Mouse (Mus musculus) hindbrain, embryonic 16.5 days (tissue): ENCODE results near the gene AC131692.1. TPM values are rescaled to one million over a fixed set of nuclear protein-coding genes. Genes with fewer than 3 reads are reported as not detected.

Experiments
- ATAC-seq: fragments of 200-750 bp; cut with Nextera tagmentation; 2 replicates; pipeline ENCODE4 v1.8.0; 2017; ENCODE audit warnings: moderate TSS enrichment, moderate library complexity
- H3K27ac ChIP-seq: fragments of 300-500 bp; sonication (generic); 2 replicates; pipeline ENCODE4 v1.5.1; 2014; ENCODE audit warnings: low read depth, mild to moderate bottlenecking, control low read depth, low read length, moderate library complexity
- H3K27me3 ChIP-seq: fragments of 300-500 bp; sonication (generic); replicated peaks from 2 replicates; pipeline ENCODE4 v1.6.1; 2014; ENCODE audit warnings: low read length; ENCODE audit not compliant: control insufficient read depth, insufficient read depth
- H3K36me3 ChIP-seq: fragments of 300-500 bp; sonication (generic); 2 replicates; pipeline ENCODE4 v1.6.1; 2014; ENCODE audit warnings: mild to moderate bottlenecking, low read length, moderate library complexity, mixed read lengths; ENCODE audit not compliant: control insufficient read depth, insufficient read depth
- H3K4me1 ChIP-seq: fragments of 300-500 bp; sonication (generic); 2 replicates; pipeline ENCODE4 v1.6.1; 2014; ENCODE audit warnings: low read depth, low read length; ENCODE audit not compliant: control insufficient read depth, insufficient read depth
- H3K4me2 ChIP-seq: fragments of 300-500 bp; sonication (generic); 2 replicates; pipeline ENCODE4 v1.6.1; 2014; ENCODE audit warnings: mild to moderate bottlenecking, low read length, control low read depth, moderate library complexity
- H3K4me3 ChIP-seq: fragments of 300-500 bp; sonication (generic); 2 replicates; pipeline ENCODE4 v1.5.1; 2014; ENCODE audit warnings: mild to moderate bottlenecking, low read length, control low read depth, moderate library complexity
- H3K9ac ChIP-seq: fragments of 300-500 bp; sonication (generic); 2 replicates; pipeline ENCODE4 v1.6.1; 2014; ENCODE audit warnings: low read depth, mild to moderate bottlenecking, control low read depth, low read length, moderate library complexity
- H3K9me3 ChIP-seq: fragments of 300-500 bp; sonication (generic); 2 replicates; pipeline ENCODE4 v1.6.1; 2014; ENCODE audit warnings: mild to moderate bottlenecking, low read length, moderate library complexity; ENCODE audit not compliant: control insufficient read depth
- WGBS: fragments of 180-500 bp; shearing (Covaris S2); extraction: QIAGEN DNeasy Blood & Tissue Kit; methylation state at CpG from one replicate; pipeline ENCODE4 v1.1.7; 2014; 5-methylcytosine and 5-hydroxymethylcytosine counted together
- microRNA-seq: library from miRNA; unstranded; fragments of <30 nt; microRNA quantifications from one replicate; pipeline ENCODE4, GENCODE M21; 2017
- polyA plus RNA-seq: library from polyadenylated mRNA; unstranded; fragments of >200 nt; fragmentation: Nextera tagmentation; extraction: Ambion mirVana; gene quantifications from 2 replicates; pipeline ENCODE4 v1.2.1, GENCODE M21; 2015

Gene AC131692.1
- polyA plus RNA-seq, 1 experiment from 2014 or later: not detected

DNA sequence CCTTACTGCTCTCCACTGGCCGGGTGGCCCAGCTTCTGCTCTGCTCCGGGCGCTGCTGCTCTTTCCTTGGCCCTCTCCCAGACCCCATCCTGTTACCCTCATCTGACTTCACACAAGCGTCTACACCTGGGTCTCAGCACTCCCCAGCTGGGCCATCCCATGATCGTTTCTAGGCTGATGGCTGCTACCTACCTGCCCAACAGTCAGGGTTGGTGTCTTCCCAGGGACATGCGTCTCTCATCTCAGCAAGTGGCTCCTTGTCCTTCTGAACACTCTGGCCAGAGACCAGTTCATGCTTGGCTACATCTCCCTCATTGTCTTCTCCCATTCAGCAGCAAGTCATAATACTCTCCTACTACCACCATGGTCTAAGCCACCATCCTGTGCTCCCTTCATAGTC lies 45.5 kb downstream of the AC131692.1 start:
- 90% methylated on average over 6 of the region's 6 CpGs for WGBS
- no peak for ATAC-seq
- Histone ChIP-seq H3K27me3 (no peaks in the 10 kb centered on the region), H3K4me1 (peaks cover 11% of the 10 kb centered on the region), H3K9ac (peak overlapping the region; percentile 71), H3K36me3 (peaks cover 8% of the 10 kb centered on the region), H3K4me3 (peak overlapping the region; percentile 53), H3K4me2 (peak overlapping the region; percentile 69), H3K9me3 (no peaks in the 10 kb centered on the region), H3K27ac (no peak overlapping the region)

DNA sequence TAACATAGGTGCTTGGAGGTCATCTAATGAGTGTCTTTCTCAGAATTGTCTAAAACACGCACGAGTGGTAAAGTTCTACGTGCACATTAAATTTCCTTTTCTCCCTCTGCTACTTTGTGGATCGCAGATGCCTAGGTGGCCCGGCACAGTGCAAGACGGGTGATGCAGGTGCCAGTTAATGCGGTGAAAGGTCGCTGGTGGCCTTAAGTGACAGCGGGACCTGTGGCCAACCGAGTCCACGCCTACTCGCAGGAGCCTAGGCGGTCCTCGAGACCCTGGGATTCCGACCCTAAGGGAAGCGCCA lies 46.1 kb downstream of the AC131692.1 start:
- H3K27me3 ChIP-seq: no peaks in the 10 kb centered on the region
- 6% methylated on average over 16 of the region's 16 CpGs for WGBS
- ATAC-seq: no peak
- H3K9me3 ChIP-seq: no peaks in the 10 kb centered on the region
- H3K4me1 ChIP-seq: peaks cover 11% of the 10 kb centered on the region
- peak overlapping the region; percentile 69 for H3K4me2 ChIP-seq
- peaks cover 7% of the 10 kb centered on the region for H3K36me3 ChIP-seq
- H3K27ac ChIP-seq: peak overlapping the region; percentile 94
- peak overlapping the region; percentile 71 for H3K9ac ChIP-seq
- H3K4me3 ChIP-seq: peak overlapping the region; percentile 53

DNA sequence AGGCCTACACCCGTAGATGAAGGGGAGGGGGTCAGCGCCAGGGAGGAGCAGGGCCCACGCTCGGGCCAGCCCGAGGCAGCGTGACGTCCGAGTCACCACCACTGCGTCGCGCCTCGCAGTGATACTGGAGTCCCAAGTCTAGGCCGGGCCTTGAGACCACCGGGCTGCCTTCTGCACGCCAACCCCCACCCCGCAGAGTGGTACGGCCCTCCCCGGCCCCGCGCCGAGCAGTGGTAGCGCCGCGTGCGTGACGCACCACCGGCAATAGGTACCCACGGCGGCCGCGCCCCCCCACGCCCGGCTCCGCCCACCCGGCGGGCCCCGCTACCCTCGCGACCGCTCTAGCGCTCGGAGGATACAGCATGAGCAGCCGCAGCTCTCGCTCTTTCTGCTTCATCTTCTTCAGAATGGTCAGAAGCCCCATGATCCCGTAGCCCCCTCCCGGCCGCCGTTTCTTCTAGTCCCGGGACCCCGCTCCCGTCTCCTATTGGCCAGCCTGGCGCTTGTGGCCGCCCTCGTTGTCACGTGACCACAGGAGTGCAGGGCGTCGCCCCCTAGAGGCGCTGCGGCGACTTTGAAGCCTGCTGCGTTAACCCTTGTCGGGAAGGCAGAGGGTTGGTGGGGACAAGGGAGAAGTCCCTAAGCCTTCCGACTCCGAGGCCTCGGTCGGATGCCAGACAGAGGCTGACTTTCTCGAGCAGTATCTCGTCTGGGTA lies 46.6 kb downstream of the AC131692.1 start, which contains the start of gene Batf2:
Gene Batf2, plus strand, starts transcription at position 306 of the 716 bp plus-strand sequence.
- H3K9ac ChIP-seq: peak within 1 kb of the TSS; percentile 71
- WGBS: under 1% methylated on average over 55 of the region's 68 CpGs
- H3K4me2 ChIP-seq: peak within 1 kb of the TSS; percentile 69

DNA sequence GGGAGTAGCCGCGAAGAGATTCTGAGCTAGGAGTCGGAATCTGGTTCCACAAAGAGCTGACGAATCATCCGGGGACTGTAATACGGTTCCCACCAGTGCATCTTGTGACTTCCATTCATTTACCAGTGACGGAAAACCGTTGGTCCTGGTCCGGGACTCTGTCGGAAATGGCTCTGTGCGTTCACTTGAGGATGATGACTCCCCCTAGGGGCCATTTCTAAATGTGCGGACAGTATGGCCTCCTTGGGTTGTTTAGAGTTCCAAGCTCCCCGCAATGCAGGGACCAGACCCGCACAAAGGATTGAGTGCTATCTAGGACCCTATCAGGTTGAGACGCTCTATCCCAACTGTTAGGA lies 47.2 kb downstream of the AC131692.1 start, which contains the start of gene Arl2:
Gene Arl2, minus strand, starts transcription at position 155 of the 356 bp plus-strand sequence.
- H3K4me3 ChIP-seq: peak within 1 kb of the TSS; percentile 53
- H3K27ac ChIP-seq: peak within 1 kb of the TSS; percentile 94
- H3K4me1 ChIP-seq: peaks cover 11% of the 10 kb centered on the region
- no peaks in the 10 kb centered on the region for H3K9me3 ChIP-seq
- 0% methylated on average over 15 of the region's 15 CpGs for WGBS
- H3K27me3 ChIP-seq: no peaks in the 10 kb centered on the region
- no peaks in the 10 kb centered on the region for H3K36me3 ChIP-seq
- peak; percentile 80 for ATAC-seq
- H3K9ac ChIP-seq: peak within 1 kb of the TSS; percentile 71
- H3K4me2 ChIP-seq: peak within 1 kb of the TSS; percentile 69

More for the DNA sequence above, 46.6 kb downstream of the AC131692.1 start, which contains the start of gene Batf2:
- H3K9me3 ChIP-seq: no peaks in the 10 kb centered on the region
- peak within 1 kb of the TSS; percentile 53 for H3K4me3 ChIP-seq
- ATAC-seq: peak; percentile 94
- peaks cover 2% of the 10 kb centered on the region; the same call in 1 of the 2 replicates for H3K36me3 ChIP-seq
- H3K4me1 ChIP-seq: peaks cover 11% of the 10 kb centered on the region
- peak within 1 kb of the TSS; percentile 94 for H3K27ac ChIP-seq
- H3K27me3 ChIP-seq: no peaks in the 10 kb centered on the region

DNA sequence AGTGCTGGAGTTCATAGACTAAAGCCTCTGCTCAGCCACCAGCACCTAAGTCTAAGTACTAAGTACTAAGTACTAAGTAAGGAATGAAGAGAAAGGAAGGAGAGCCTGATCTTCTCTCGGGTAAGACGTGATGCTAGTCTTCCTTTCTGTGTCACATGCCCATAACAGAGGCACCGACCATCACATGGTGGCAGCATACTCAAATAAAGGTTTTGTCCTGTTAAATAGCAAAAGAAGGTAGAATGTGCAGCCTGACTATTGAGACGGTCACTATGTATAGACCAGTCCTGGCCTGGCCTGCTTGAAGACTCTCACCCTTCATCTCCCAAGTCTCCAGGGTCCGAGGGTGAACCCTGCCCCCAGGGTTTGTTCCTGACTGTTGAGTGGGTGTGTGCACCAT lies 50.6 kb downstream of the AC131692.1 start:
- ATAC-seq: no peak
- H3K4me3 ChIP-seq: no peak overlapping the region
- H3K9ac ChIP-seq: no peak overlapping the region
- H3K27ac ChIP-seq: no peak overlapping the region
- H3K27me3 ChIP-seq: no peaks in the 10 kb centered on the region
- no peaks in the 10 kb centered on the region for H3K36me3 ChIP-seq
- no peak overlapping the region for H3K4me2 ChIP-seq
- 80% methylated on average over 5 of the region's 5 CpGs for WGBS
- H3K9me3 ChIP-seq: no peaks in the 10 kb centered on the region
- H3K4me1 ChIP-seq: peaks cover 6% of the 10 kb centered on the region

Small RNAs within 50 kb of the gene (microRNA-seq; reads per million reads assigned to microRNA genes)
- not detected for gene Mir6988

Other genes with a start within 250 kb of the AC131692.1 start
- 18.1 and 20.1 TPM in 2 replicates for gene Frmd8, start 219.1 kb upstream of the AC131692.1 start, polyA plus RNA-seq
- gene Slc25a45, start 216.6 kb upstream of the AC131692.1 start, polyA plus RNA-seq: 2.2 and 2.6 TPM in 2 replicates
- 10.0 and 10.2 TPM in 2 replicates for gene Tigd3, start 200.3 kb upstream of the AC131692.1 start, polyA plus RNA-seq
- gene Dpf2, start 181.4 kb upstream of the AC131692.1 start, polyA plus RNA-seq: 94.0 and 117 TPM in 2 replicates
- gene Cdc42ep2, start 169.6 kb upstream of the AC131692.1 start, polyA plus RNA-seq: 22.2 and 23.4 TPM in 2 replicates
- 22.4 and 26.6 TPM in 2 replicates for gene Pola2, start 130.2 kb upstream of the AC131692.1 start, polyA plus RNA-seq
- gene Slc22a20, start 108.3 kb upstream of the AC131692.1 start, polyA plus RNA-seq: not detected in 2 replicates
- 5.2 and 5.6 TPM in 2 replicates for gene Capn1, start 78.5 kb upstream of the AC131692.1 start, polyA plus RNA-seq
- gene Syvn1, start 47.8 kb upstream of the AC131692.1 start, polyA plus RNA-seq: 29.0 and 38.4 TPM in 2 replicates
- 62.4 and 68.8 TPM in 2 replicates for gene Mrpl49, start 36.6 kb upstream of the AC131692.1 start, polyA plus RNA-seq
- gene Fau, start 36.6 kb upstream of the AC131692.1 start, polyA plus RNA-seq: 471 and 479 TPM in 2 replicates
- gene Znhit2, start 33.2 kb upstream of the AC131692.1 start, polyA plus RNA-seq: 31.5 and 35.2 TPM in 2 replicates
- gene Tm7sf2, start 26.0 kb upstream of the AC131692.1 start, polyA plus RNA-seq: 61.3 and 64.6 TPM in 2 replicates
- 89.5 and 91.3 TPM in 2 replicates for gene Vps51, start 17.2 kb upstream of the AC131692.1 start, polyA plus RNA-seq
- gene Tmem262, start 14.4 kb upstream of the AC131692.1 start, polyA plus RNA-seq: not detected in 2 replicates
- 1.2 and 1.5 TPM in 2 replicates for gene Gm28374, start 12.2 kb upstream of the AC131692.1 start, polyA plus RNA-seq
- 74.8 and 77.4 TPM in 2 replicates for gene Zfpl1, start 9.5 kb upstream of the AC131692.1 start, polyA plus RNA-seq
- gene Cdca5, start 9.4 kb upstream of the AC131692.1 start, polyA plus RNA-seq: 6.8 and 7.7 TPM in 2 replicates
- gene Naaladl1, start 11.4 kb downstream of the AC131692.1 start, polyA plus RNA-seq: 0.41 and 0.43 TPM in 2 replicates
- gene Sac3d1, start 24.2 kb downstream of the AC131692.1 start, polyA plus RNA-seq: 48.5 and 53.9 TPM in 2 replicates
- gene Snx15, start 33.9 kb downstream of the AC131692.1 start, polyA plus RNA-seq: 64.3 and 66.9 TPM in 2 replicates
- not detected in 2 replicates for gene Batf2, start 46.6 kb downstream of the AC131692.1 start, polyA plus RNA-seq
- gene Arl2, start 47.1 kb downstream of the AC131692.1 start, polyA plus RNA-seq: 154 and 162 TPM in 2 replicates
- 0.10 TPM in 1 of 2 replicates, not detected in the other for gene Majin, start 90.0 kb downstream of the AC131692.1 start, polyA plus RNA-seq
- gene Gpha2, start 132.0 kb downstream of the AC131692.1 start, polyA plus RNA-seq: not detected in 2 replicates
- 161 and 167 TPM in 2 replicates for gene Ppp2r5b, start 141.5 kb downstream of the AC131692.1 start, polyA plus RNA-seq
- 11.7 and 16.7 TPM in 2 replicates for gene Atg2a, start 147.2 kb downstream of the AC131692.1 start, polyA plus RNA-seq
- gene Ehd1, start 182.3 kb downstream of the AC131692.1 start, polyA plus RNA-seq: 105 and 113 TPM in 2 replicates
- 0.26 and 0.31 TPM in 2 replicates for gene Cdc42bpg, start 212.0 kb downstream of the AC131692.1 start, polyA plus RNA-seq
- 68.4 and 85.0 TPM in 2 replicates for gene Men1, start 240.6 kb downstream of the AC131692.1 start, polyA plus RNA-seq
- 19.6 and 23.1 TPM in 2 replicates for gene Map4k2, start 246.7 kb downstream of the AC131692.1 start, polyA plus RNA-seq